Mouse (Mus musculus) adrenal gland, adult 8-10 months (tissue): Measurements from ENCODE around the gene Acyp1. TPM values are rescaled to one million over a fixed set of nuclear protein-coding genes. Genes with fewer than 3 reads are reported as not detected.

Source experiments
- DNase-seq: peaks from one replicate; pipeline ENCODE4 v3.0.0; 2022
- microRNA-seq, 2 experiments: library from miRNA; unstranded; fragments of <30 nt; microRNA quantifications; one replicate each; pipeline ENCODE4 v1.2.0; 2022
- total RNA-seq, 4 experiments: library from RNA; stranded (reverse); gene quantifications; 2 replicates each; pipeline ENCODE4 v1.2.4; 2022

Gene Acyp1
- total RNA-seq, 4 experiments from 2014 or later: 29.3 to 36.6 (median 32.8) TPM

DNA sequence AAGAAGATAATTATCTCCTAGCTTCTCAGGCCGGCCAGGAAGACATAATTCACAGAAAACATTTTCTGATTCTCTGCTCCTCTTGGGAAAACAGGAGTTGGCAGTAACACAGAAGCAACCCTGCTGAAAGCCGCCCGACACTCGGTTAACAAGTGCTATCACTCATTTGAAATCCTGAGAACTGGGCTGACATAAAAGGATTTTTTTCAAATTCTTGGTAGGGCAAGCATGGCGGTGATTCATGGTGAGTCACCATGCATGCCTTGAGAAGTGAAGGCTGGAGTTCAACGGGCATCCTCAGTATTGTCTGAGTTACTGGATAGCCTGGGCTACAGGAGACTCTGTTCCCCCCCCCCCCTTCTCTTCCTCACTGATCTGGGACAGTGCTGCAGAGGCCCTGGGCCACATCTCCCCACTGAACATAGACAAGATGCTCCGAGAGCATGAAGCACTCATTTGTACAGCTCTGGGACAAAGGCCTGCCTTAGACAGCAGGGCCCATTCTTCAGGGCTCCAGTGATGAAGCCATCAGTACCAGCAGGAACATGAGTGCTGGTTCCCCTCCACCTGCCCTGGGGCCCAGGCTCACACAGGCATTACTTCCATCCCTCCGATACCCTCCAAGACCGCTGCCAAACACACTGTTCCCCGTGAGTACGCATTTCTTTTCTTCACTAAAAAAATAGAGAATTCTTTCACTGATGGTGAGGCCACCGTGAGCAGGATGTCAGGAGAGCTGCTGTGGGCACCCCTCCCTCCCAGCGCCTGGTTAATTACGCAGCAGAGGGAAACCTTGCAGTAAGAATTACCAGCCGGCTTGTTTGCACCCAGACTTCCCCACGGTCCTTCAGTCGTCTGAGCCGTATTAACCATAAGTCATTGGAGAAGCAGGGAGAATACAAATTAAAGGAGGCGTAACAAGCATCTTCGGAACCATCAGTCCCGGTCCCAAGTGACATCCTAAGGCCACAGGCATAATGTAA lies 54.6 kb downstream of the Acyp1 start:
- DNase-seq: peak; percentile 60

DNA sequence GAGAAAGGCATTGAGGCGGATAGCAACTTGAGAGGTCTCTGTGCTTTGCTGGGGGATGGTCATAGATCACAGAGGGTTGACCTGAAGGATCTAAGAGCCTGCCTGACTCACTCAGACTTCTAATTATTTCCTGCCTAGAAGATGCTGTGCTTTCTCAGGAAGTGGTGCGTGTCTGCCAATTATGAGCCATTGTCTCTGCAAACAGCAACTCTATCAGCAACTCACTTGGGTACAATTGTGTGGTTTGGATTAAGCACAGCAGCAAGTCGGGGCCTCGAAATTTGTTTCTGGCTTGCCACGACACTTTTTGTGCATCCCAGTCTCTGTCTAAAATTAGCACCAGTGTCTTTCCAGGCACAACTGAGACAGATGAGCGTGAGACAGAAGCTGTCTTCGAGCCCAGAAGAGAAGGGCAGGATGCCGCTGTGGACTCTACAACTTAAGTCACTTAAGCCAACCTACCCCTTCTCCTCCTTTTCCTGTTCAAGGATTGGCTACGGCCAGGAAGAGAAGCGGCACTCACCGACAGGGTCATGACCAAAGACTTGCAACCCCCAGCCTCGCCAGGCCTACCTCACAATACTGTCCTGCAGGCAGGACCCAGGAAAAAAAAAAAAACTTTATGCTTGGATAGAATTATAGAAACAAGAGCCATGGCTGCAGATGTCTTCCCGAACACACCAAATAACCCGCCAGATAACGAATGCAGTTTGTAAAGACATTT lies 60.2 kb downstream of the Acyp1 start:
- no peak for DNase-seq

DNA sequence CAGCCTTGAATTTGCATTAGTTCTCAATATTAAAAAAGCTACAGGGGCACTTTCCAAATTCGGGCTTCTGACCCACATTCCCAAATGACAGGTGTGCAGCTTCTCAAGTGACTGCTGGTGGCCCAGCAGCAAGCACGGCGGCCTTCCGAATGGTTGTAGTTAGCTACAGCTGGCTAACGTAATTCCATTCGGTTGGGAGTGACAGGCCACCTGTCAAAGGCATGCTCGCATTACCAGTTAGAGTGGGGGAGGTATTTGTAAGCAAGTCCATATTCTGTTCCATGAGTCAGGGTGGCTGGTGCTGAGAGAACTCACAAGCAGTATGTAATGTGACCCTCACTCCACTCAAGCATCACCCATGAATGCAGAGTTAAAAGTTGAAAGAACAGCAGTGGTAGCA lies 61.0 kb downstream of the Acyp1 start:
- no peak for DNase-seq

Small RNA genes within 50 kb of the gene (microRNA-seq; reads per million reads assigned to microRNA genes)
- gene Mir6938: 0 to 0.67 reads per million in 2 experiments

Other genes with a start within 250 kb of the Acyp1 start
- gene Prox2, start 177.7 kb downstream of the Acyp1 start, total RNA-seq: 1 to 10 TPM; 3.0 to 7.9 (median 6.0) TPM
- gene Dlst, start 177.6 kb downstream of the Acyp1 start, total RNA-seq: 100 to 1,000 TPM; 226 to 318 (median 254) TPM
- 1 to 10 TPM; 1.0 to 2.3 (median 1.8) TPM for gene Rps6kl1, start 137.2 kb downstream of the Acyp1 start, total RNA-seq
- gene Pgf, start 110.6 kb downstream of the Acyp1 start, total RNA-seq: 1 to 10 TPM; 2.4 to 5.9 (median 4.5) TPM
- 100 to 1,000 TPM in 3 of 4 experiments, 10 to 100 TPM in 1; 91.5 to 111 (median 106) TPM for gene Eif2b2, start 69.0 kb downstream of the Acyp1 start, total RNA-seq
- gene Mlh3, start 17.8 kb downstream of the Acyp1 start, total RNA-seq: 10 to 100 TPM; 12.1 to 23.4 (median 18.7) TPM
- 1 to 10 TPM; 2.5 to 4.3 (median 3.4) TPM for gene Zc2hc1c, start 153 bp upstream of the Acyp1 start, total RNA-seq
- 100 to 1,000 TPM in 3 of 4 experiments, 10 to 100 TPM in 1; 96.5 to 138 (median 126) TPM for gene Nek9, start 50.9 kb upstream of the Acyp1 start, total RNA-seq
- 100 to 1,000 TPM; 326 to 334 (median 331) TPM for gene Tmed10, start 86.4 kb upstream of the Acyp1 start, total RNA-seq
- gene Fos, start 185.5 kb upstream of the Acyp1 start, total RNA-seq: 10 to 100 TPM; 13.3 to 32.9 (median 13.7) TPM